Mouse (Mus musculus) olfactory bulb, adult 2 months (tissue): Measurements from ENCODE around the gene Erc2.

Source experiments
- CTCF ChIP-seq: fragments of 200-500 bp; IDR thresholded peaks from 2 replicates; pipeline ENCODE4 v1.5.1; 2012; ENCODE audit warnings: low read depth, mild to moderate bottlenecking, low read length, moderate library complexity; ENCODE audit not compliant: insufficient read depth
- POLR2A ChIP-seq: fragments of 200-500 bp; IDR thresholded peaks from 2 replicates; pipeline ENCODE4 v1.6.1; 2012; ENCODE audit warnings: mild to moderate bottlenecking, low read depth, low read length, moderate library complexity; ENCODE audit not compliant: insufficient read depth

- TF ChIP-seq CTCF (no peak), POLR2A (no peak)
Observed at GRCm38 (mm10) chr14:28405277-28405840, 783.1 kb downstream of the Erc2 start.
